ENCODE assay signal across 21 mouse cellular contexts in the genomic region with DNA sequence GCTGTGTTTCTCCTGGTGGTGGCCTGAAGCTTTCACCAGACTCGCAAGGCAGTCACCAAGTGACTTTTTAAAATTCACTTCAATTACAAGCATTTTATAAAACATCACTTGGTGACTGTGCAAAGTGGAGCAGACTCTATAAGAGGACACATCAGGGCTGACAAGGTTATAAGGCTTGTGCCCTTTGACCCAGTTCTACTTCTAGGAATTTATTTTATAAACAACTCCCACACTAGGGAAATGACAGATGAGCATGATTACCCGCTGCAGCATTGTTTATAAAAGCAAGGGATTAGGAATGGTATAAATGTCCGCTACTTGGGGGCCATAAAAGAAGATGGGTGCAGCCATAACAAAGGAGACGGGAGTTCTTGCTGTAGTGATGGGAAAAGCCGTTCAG. TPM values are rescaled to one million over a fixed set of nuclear protein-coding genes. Genes with fewer than 3 reads are reported as not detected.
DNase-seq lines count a peak whose midpoint lies in the region; ATAC-seq and TF ChIP-seq lines count a peak whose summit lies in the region.
"Had no signal": no experiment of that assay in that cellular context is flagged by ENCODE, and none has a peak within 500 bp of the region (broad histone marks: within the 10 kb centered on the region; RNA-seq: fewer than 3 reads in every experiment).

No protein-coding gene starts in this region.

- H3K9me3 ChIP-seq in kidney, embryonic 14.5 days (ENCODE audit: control insufficient read depth, low read length) = no peaks in the 10 kb centered on the region
- no peaks in the 10 kb centered on the region for H3K9me3 ChIP-seq in intestine, embryonic 14.5 days (ENCODE audit: control insufficient read depth, low read length)
- no peaks in the 10 kb centered on the region for H3K9me3 ChIP-seq in intestine, postnatal 0 days (ENCODE audit: control insufficient read depth)
- H3K9me3 ChIP-seq: forebrain, embryonic 15.5 days; hindbrain, embryonic 15.5 days; limb, embryonic 15.5 days; midbrain, embryonic 13.5 days; neural tube, embryonic 15.5 days had no signal

- no peak overlapping the region for H3K4me2 ChIP-seq in kidney, embryonic 14.5 days (replicated peaks; ENCODE audit: low read depth, low read length)
- H3K4me2 ChIP-seq in intestine, embryonic 14.5 days (ENCODE audit: low read length) = no peak overlapping the region
- no peak overlapping the region for H3K4me2 ChIP-seq in intestine, postnatal 0 days (replicated peaks; ENCODE audit: low read depth)
- H3K4me2 ChIP-seq: forebrain, embryonic 15.5 days; hindbrain, embryonic 15.5 days; limb, embryonic 15.5 days; midbrain, embryonic 13.5 days; neural tube, embryonic 15.5 days had no signal

- no peak overlapping the region for H3K9ac ChIP-seq in kidney, embryonic 14.5 days (ENCODE audit: low read depth, low read length)
- H3K9ac ChIP-seq in intestine, embryonic 14.5 days (ENCODE audit: low read length) = no peak overlapping the region
- no peak overlapping the region for H3K9ac ChIP-seq in intestine, postnatal 0 days (ENCODE audit: low read depth, low read length)
- H3K9ac ChIP-seq: forebrain, embryonic 15.5 days; hindbrain, embryonic 15.5 days; limb, embryonic 15.5 days; midbrain, embryonic 13.5 days; neural tube, embryonic 15.5 days had no signal

- WGBS in kidney, embryonic 14.5 days = 43% methylated on average over 5 of the region's 5 CpGs
- 28% methylated on average over 5 of the region's 5 CpGs for WGBS in intestine, embryonic 14.5 days
- 41% methylated on average over 5 of the region's 5 CpGs for WGBS in intestine, postnatal 0 days

- H3K4me1 ChIP-seq in kidney, embryonic 14.5 days (ENCODE audit: control insufficient read depth, insufficient read depth, low read length) = peaks cover 9% of the 10 kb centered on the region; the same call in 1 of the 2 replicates
- H3K4me1 ChIP-seq in intestine, embryonic 14.5 days (replicated peaks; ENCODE audit: control insufficient read depth, insufficient read depth, low read length) = peaks cover 44% of the 10 kb centered on the region
- H3K4me1 ChIP-seq in intestine, postnatal 0 days (replicated peaks; ENCODE audit: control insufficient read depth, insufficient read depth, low read length) = peaks cover 9% of the 10 kb centered on the region
- H3K4me1 ChIP-seq: forebrain, embryonic 15.5 days had no signal

- DNase-seq in kidney, adult 18-20 months = no peak
- DNase-seq in intestine, embryonic 14.5 days (ENCODE audit: low spot score) = no peak
- DNase-seq in lung, postnatal 36 days = peak; percentile 54
- DNase-seq in urinary bladder, postnatal 4 days (ENCODE audit: low spot score in 2 of 2) = no peak
- DNase-seq in spleen, postnatal 36 days (ENCODE audit: low spot score in 2 of 2) = no peak
- no peak for DNase-seq in ovary, postnatal 10 days (ENCODE audit: low spot score)
- DNase-seq: adrenal gland, postnatal 36 days; cerebellum, adult 8-10 months; heart, adult 2 months; layer of hippocampus, postnatal 36 days had no signal

- no peak for TF ChIP-seq CTCF in intestine, postnatal 0 days (IDR thresholded peaks at IDR 0.05; ENCODE audit: low read depth)

- no peak overlapping the region for H3K4me3 ChIP-seq in kidney, embryonic 14.5 days (ENCODE audit: low read length)
- H3K4me3 ChIP-seq in intestine, embryonic 14.5 days (ENCODE audit: low read depth, low read length) = no peak overlapping the region
- no peak overlapping the region for H3K4me3 ChIP-seq in intestine, postnatal 0 days (ENCODE audit: low read depth, low read length)
- H3K4me3 ChIP-seq: erythroblast, embryonic 14.5 days; forebrain, embryonic 15.5 days; heart, adult 2 months; hindbrain, embryonic 15.5 days; limb, embryonic 15.5 days; midbrain, embryonic 13.5 days; myocyte; neural tube, embryonic 15.5 days had no signal

- no peaks in the 10 kb centered on the region for H3K27me3 ChIP-seq in kidney, embryonic 14.5 days (ENCODE audit: control insufficient read depth, insufficient read depth, low read length)
- H3K27me3 ChIP-seq in intestine, embryonic 14.5 days (replicated peaks; ENCODE audit: control insufficient read depth, insufficient read depth, low read length) = no peaks in the 10 kb centered on the region
- H3K27me3 ChIP-seq in intestine, postnatal 0 days (replicated peaks; ENCODE audit: control insufficient read depth, insufficient read depth, low read length) = no peaks in the 10 kb centered on the region
- H3K27me3 ChIP-seq: forebrain, embryonic 15.5 days; hindbrain, embryonic 15.5 days; limb, embryonic 15.5 days; midbrain, embryonic 13.5 days; neural tube, embryonic 15.5 days; Patski had no signal

- H3K36me3 ChIP-seq in kidney, embryonic 14.5 days (ENCODE audit: control insufficient read depth, insufficient read depth, low read length) = no peaks in the 10 kb centered on the region
- no peaks in the 10 kb centered on the region for H3K36me3 ChIP-seq in intestine, embryonic 14.5 days (ENCODE audit: control insufficient read depth, insufficient read depth, low read length)
- H3K36me3 ChIP-seq in intestine, postnatal 0 days (ENCODE audit: control insufficient read depth, insufficient read depth) = no peaks in the 10 kb centered on the region
- H3K36me3 ChIP-seq: forebrain, embryonic 15.5 days; hindbrain, embryonic 15.5 days; limb, embryonic 15.5 days; midbrain, embryonic 13.5 days; neural tube, embryonic 15.5 days had no signal

- ATAC-seq in kidney, embryonic 14.5 days (ENCODE audit: low FRiP score, low TSS enrichment) = no peak
- no peak for ATAC-seq in intestine, embryonic 14.5 days (replicated peaks; ENCODE audit: low FRiP score, low TSS enrichment, low read depth)
- no peak for ATAC-seq in intestine, postnatal 0 days
- ATAC-seq: activated CD4-positive, CD25-positive, alpha-beta regulatory T cell, adult 4 months; forebrain, embryonic 15.5 days; midbrain, embryonic 13.5 days; Patski had no signal

- H3K27ac ChIP-seq in kidney, embryonic 14.5 days (ENCODE audit: low read depth, low read length) = peak overlapping the region; percentile 90; the same call in 1 of the 2 replicates
- peak overlapping the region; percentile 95; the same call in 1 of the 2 replicates for H3K27ac ChIP-seq in intestine, embryonic 14.5 days (ENCODE audit: low read depth)
- 0 out of 2 replicates have a peak overlapping the region, but pooled peaks have one; percentile 31 for H3K27ac ChIP-seq in intestine, postnatal 0 days (ENCODE audit: low read depth, low read length)
- H3K27ac ChIP-seq: forebrain, embryonic 15.5 days; hindbrain, embryonic 15.5 days; limb, embryonic 15.5 days; midbrain, embryonic 13.5 days; neural tube, embryonic 15.5 days had no signal

RNA-seq across cellular contexts. Expression of gene Mrvi1, which starts 1.4 kb away (rescaled TPM):
- polyA plus RNA-seq in kidney, embryonic 14.5 days (2014; fragmentation: Nextera tagmentation; extraction: Ambion mirVana) = 8.0 and 15.1 TPM in 2 replicates
- 33.1 and 33.4 TPM in 2 replicates for polyA plus RNA-seq in intestine, embryonic 14.5 days (2014; fragmentation: Nextera tagmentation; extraction: Ambion mirVana)
- 6.7 and 9.6 TPM in 2 replicates for polyA plus RNA-seq in intestine, postnatal 0 days (2015; fragmentation: Nextera tagmentation; extraction: Ambion mirVana)

RNA-seq across cellular contexts. Expression of gene Ctr9, which starts 45.1 kb away (rescaled TPM):
- 37.9 and 75.7 TPM in 2 replicates for polyA plus RNA-seq in kidney, embryonic 14.5 days (2014; fragmentation: Nextera tagmentation; extraction: Ambion mirVana)
- polyA plus RNA-seq in intestine, embryonic 14.5 days (2014; fragmentation: Nextera tagmentation; extraction: Ambion mirVana) = 54.0 and 61.2 TPM in 2 replicates
- polyA plus RNA-seq in intestine, postnatal 0 days (2015; fragmentation: Nextera tagmentation; extraction: Ambion mirVana) = 23.2 and 30.8 TPM in 2 replicates

Comparison
In these comparisons a context has a peak if more than half of its experiments do, and no peak if none do; other contexts are left out.
1. H3K27ac ChIP-seq: peak in every context shown above with its lines; median percentile 95 in intestine, embryonic 14.5 days; 90 in kidney, embryonic 14.5 days; 31 in intestine, postnatal 0 days.